11 mouse cellular contexts compared by ENCODE assay signal in genomic region chr14:16551843-16552242, GRCm38 (mm10).
DNase-seq lines count a peak whose midpoint lies in the region.
"Had no signal": no experiment of that assay in that cellular context is flagged by ENCODE, and none has a peak within 500 bp of the region (broad histone marks: within the 10 kb centered on the region; RNA-seq: fewer than 3 reads in every experiment).

No protein-coding gene starts in this region.

- DNase-seq in frontal cortex, adult 2 months (ENCODE audit: extremely low spot score in 1 of 2, low spot score in 1 of 2) = peak; percentile 41 to 73
- DNase-seq in frontal cortex, postnatal 25 days (ENCODE audit: low spot score in 2 of 2) = no peak
- peak; percentile 36 for DNase-seq in adipocyte (ENCODE audit: low spot score)
- DNase-seq in frontal cortex, postnatal 36 days (ENCODE audit: low spot score in 2 of 2) = peak; percentile 24 to 61
- peak; percentile 58 for DNase-seq in telencephalon, adult 2 months (ENCODE audit: low read depth, low spot score)
- DNase-seq in spleen, adult 18-20 months = no peak
- DNase-seq in lung, postnatal 36 days = no peak
- DNase-seq: adrenal gland, postnatal 14 days; cerebellum, adult 8-10 months; heart, postnatal 36 days; lung, postnatal 14 days had no signal

Comparison
In these comparisons a context has a peak if more than half of its experiments do, and no peak if none do; other contexts are left out.
1. DNase-seq: peak in frontal cortex, adult 2 months (2 of 2), adipocyte (single experiment), frontal cortex, postnatal 36 days (2 of 2) and telencephalon, adult 2 months (single experiment); none in frontal cortex, postnatal 25 days (0 of 2), spleen, adult 18-20 months (0 of 2) and lung, postnatal 36 days (single experiment).